ENCODE assay signal across 40 mouse cellular contexts in the genomic region with DNA sequence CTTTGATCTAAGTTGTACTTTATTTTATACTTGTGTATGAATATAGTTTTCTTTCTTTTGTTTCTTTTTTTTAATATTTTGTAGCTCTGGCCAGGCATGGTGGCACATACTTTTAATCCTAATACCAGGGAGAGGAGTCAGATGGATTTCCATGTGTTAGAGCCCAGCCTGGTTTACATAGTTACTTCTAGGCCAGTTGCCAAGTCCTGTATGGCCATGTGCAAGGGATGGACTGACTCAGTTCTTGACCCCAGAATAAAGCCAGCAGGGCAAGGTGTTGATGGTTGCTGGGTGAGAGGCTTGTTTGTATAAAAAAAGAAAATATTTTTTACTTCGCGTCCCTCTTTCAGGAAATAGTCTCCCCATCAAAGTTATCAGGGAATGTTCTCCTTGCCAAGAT. TPM values are rescaled to one million over a fixed set of nuclear protein-coding genes. Genes with fewer than 3 reads are reported as not detected.
"Had no signal": no experiment of that assay in that cellular context is flagged by ENCODE, and none has a peak within 500 bp of the region (broad histone marks: within the 10 kb centered on the region; RNA-seq: fewer than 3 reads in every experiment).

No protein-coding gene starts in this region.

- H3K27me3 ChIP-seq: heart, embryonic 12.5 days; hindbrain, embryonic 13.5 days; hindbrain, embryonic 15.5 days; kidney, embryonic 15.5 days; limb, embryonic 13.5 days; limb, embryonic 15.5 days; liver, embryonic 12.5 days had no signal

- DNase-seq: gastrocnemius, adult 2 months; gastrocnemius, postnatal 10 days; gastrocnemius, postnatal 25 days; heart, adult 18-20 months; heart, postnatal 10 days; kidney, adult 11 months; kidney, adult 2 months; kidney, adult 9 months; kidney, postnatal 14 days; kidney, postnatal 36 days; layer of hippocampus, postnatal 36 days; left cerebral cortex, postnatal 4 days had no signal

- H3K27ac ChIP-seq: gastrocnemius, adult 2 months; heart, embryonic 10.5 days; hindbrain, embryonic 13.5 days; hindbrain, embryonic 15.5 days; hindbrain, postnatal 0 days; kidney, embryonic 15.5 days; kidney, postnatal 0 days; layer of hippocampus, adult 2 months; limb, embryonic 13.5 days; limb, embryonic 15.5 days; liver, embryonic 12.5 days; liver, embryonic 14.5 days had no signal

- H3K9me3 ChIP-seq: heart, embryonic 10.5 days; limb, embryonic 15.5 days had no signal

- H3K9ac ChIP-seq: heart, embryonic 12.5 days; hindbrain, embryonic 13.5 days; hindbrain, embryonic 15.5 days; kidney, embryonic 15.5 days; limb, embryonic 13.5 days; limb, embryonic 15.5 days; liver, embryonic 12.5 days; liver, embryonic 14.5 days had no signal

- H3K4me1 ChIP-seq: heart, embryonic 10.5 days; heart, embryonic 12.5 days; hindbrain, embryonic 13.5 days; hindbrain, embryonic 15.5 days; kidney, embryonic 15.5 days; limb, embryonic 13.5 days; limb, embryonic 15.5 days; liver, embryonic 12.5 days had no signal

- H3K36me3 ChIP-seq: heart, embryonic 10.5 days; heart, embryonic 12.5 days; hindbrain, embryonic 13.5 days; hindbrain, embryonic 15.5 days; kidney, embryonic 15.5 days; limb, embryonic 13.5 days; limb, embryonic 15.5 days; liver, embryonic 12.5 days had no signal

- H3K4me3 ChIP-seq: gastrocnemius, adult 2 months; heart, embryonic 10.5 days; heart, embryonic 12.5 days; hindbrain, embryonic 13.5 days; hindbrain, embryonic 15.5 days; kidney, embryonic 15.5 days; layer of hippocampus, adult 2 months; limb, embryonic 13.5 days; limb, embryonic 15.5 days; liver, embryonic 12.5 days had no signal

RNA-seq across cellular contexts. Expression of gene Cryba1, which starts 52.3 kb away (rescaled TPM):
- total RNA-seq: gastrocnemius, adult 2 months; gastrocnemius, postnatal 10 days; gastrocnemius, postnatal 25 days; gastrocnemius, postnatal 4 days; granulocyte monocyte progenitor cell, adult 5-6 weeks; heart, adult 18-20 months; heart, adult 8-10 months; heart, postnatal 10 days; heart, postnatal 25 days; hematopoietic stem cell, adult 5-6 weeks; hindbrain, postnatal 0 days; layer of hippocampus, adult 2 months; layer of hippocampus, postnatal 14 days; layer of hippocampus, postnatal 36 days; left cerebral cortex, adult 18-20 months; left cerebral cortex, adult 8-10 months; left cerebral cortex, postnatal 10 days; left cerebral cortex, postnatal 25 days; liver, adult 2 months had no signal
- polyA plus RNA-seq: heart, embryonic 10.5 days; heart, embryonic 12.5 days; heart, embryonic 14.5 days; heart, embryonic 16.5 days; intestine, embryonic 16.5 days; kidney, adult 2 months; kidney, embryonic 15.5 days; kidney, postnatal 0 days; limb, embryonic 11.5 days; limb, embryonic 13.5 days; limb, embryonic 15.5 days; liver, adult 2 months; liver, embryonic 12.5 days; liver, embryonic 14.5 days; liver, embryonic 16.5 days had no signal
